Mouse (Mus musculus) kidney, embryonic 15.5 days (tissue): ENCODE data around the gene Olfr1357. TPM values are rescaled to one million over a fixed set of nuclear protein-coding genes. Genes with fewer than 3 reads are reported as not detected.
"Not testable (repeated sequence)": the region's sequence is repeated elsewhere in the genome, so short reads cannot be mapped to it uniquely, and the experiment has no call there.

Experiments used
- ATAC-seq: fragments of 200-750 bp; cut with Nextera tagmentation; replicated peaks from 2 replicates; pipeline ENCODE4 v1.8.0; 2017; ENCODE audit warnings: moderate TSS enrichment; ENCODE audit not compliant: low FRiP score
- H3K27ac ChIP-seq: fragments of 300-500 bp; sonication (generic); 2 replicates; pipeline ENCODE4 v1.5.1; 2015; ENCODE audit warnings: mild to moderate bottlenecking, inconsistent platforms
- H3K27me3 ChIP-seq: fragments of 300-500 bp; sonication (generic); 2 replicates; pipeline ENCODE4 v1.6.1; 2015; ENCODE audit warnings: inconsistent platforms
- H3K36me3 ChIP-seq: fragments of 300-500 bp; sonication (generic); 2 replicates; pipeline ENCODE4 v1.6.1; 2015; ENCODE audit warnings: inconsistent platforms
- H3K4me1 ChIP-seq: fragments of 300-500 bp; sonication (generic); 2 replicates; pipeline ENCODE4 v1.6.1; 2015; ENCODE audit warnings: inconsistent platforms
- H3K4me2 ChIP-seq: fragments of 300-500 bp; sonication (generic); 2 replicates; pipeline ENCODE4 v1.6.1; 2015; ENCODE audit warnings: moderate library complexity, mild to moderate bottlenecking, inconsistent platforms
- H3K4me3 ChIP-seq: fragments of 300-500 bp; sonication (generic); replicated peaks from 2 replicates; pipeline ENCODE4 v1.5.1; 2015; ENCODE audit warnings: mild to moderate bottlenecking, inconsistent platforms
- H3K9ac ChIP-seq: fragments of 300-500 bp; sonication (generic); 2 replicates; pipeline ENCODE4 v1.6.1; 2015; ENCODE audit warnings: mild to moderate bottlenecking, inconsistent platforms
- H3K9me3 ChIP-seq: fragments of 300-500 bp; sonication (generic); replicated peaks from 2 replicates; pipeline ENCODE4 v1.6.1; 2016; ENCODE audit warnings: inconsistent platforms
- WGBS: fragments of 180-500 bp; shearing (Covaris S2); methylation state at CpG from one replicate; pipeline ENCODE4 v1.1.7; 2015; ENCODE audit warnings: mixed read lengths; 5-methylcytosine and 5-hydroxymethylcytosine counted together
- polyA plus RNA-seq: library from polyadenylated mRNA; unstranded; fragments of >200 nt; fragmentation: Nextera tagmentation; extraction: Ambion mirVana; gene quantifications from 2 replicates; pipeline ENCODE4 v1.2.1, GENCODE M21; 2015

Gene Olfr1357
- polyA plus RNA-seq: not detected in 2 replicates

DNA sequence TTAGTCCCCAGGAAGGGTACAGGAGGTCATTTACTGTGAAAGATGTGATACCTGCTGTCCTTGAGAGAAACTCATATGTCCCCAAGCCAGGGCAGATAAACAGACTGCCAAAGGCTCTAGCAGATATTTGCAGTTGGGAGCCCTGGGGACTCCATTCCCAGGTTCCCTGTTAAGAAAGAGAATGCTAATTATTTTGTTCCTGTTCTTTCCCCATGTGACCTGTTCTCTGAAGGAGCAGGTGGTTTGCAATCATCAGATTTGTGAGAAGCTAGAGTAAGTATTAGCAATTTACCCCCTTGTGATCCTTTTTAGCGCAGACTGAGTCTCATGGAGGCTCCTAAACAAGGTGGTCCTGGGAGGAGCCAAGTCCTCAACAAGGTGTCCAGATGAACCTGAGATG is at the start of gene Olfr1357:
Olfr1357 (minus strand) TSS at position 101 of the 400 bp plus-strand sequence.
- H3K36me3 ChIP-seq: no peaks in the 10 kb centered on the region
- no peaks in the 10 kb centered on the region for H3K27me3 ChIP-seq
- H3K9me3 ChIP-seq: no peaks in the 10 kb centered on the region
- ATAC-seq: no peak
- H3K4me2 ChIP-seq: no peak within 1 kb of the TSS
- no peak within 1 kb of the TSS for H3K9ac ChIP-seq
- no peak within 1 kb of the TSS for H3K27ac ChIP-seq
- H3K4me3 ChIP-seq: no peak within 1 kb of the TSS
- no peaks in the 10 kb centered on the region for H3K4me1 ChIP-seq
- WGBS: 84% methylated on average over 1 of the region's 1 CpGs

GRCm38 (mm10) chr10:78666696-78667095 is 48.8 kb upstream of the Olfr1357 start:
- not testable (repeated sequence) for H3K27ac ChIP-seq, H3K9ac ChIP-seq, H3K27me3 ChIP-seq, H3K36me3 ChIP-seq, H3K4me2 ChIP-seq, H3K4me1 ChIP-seq, H3K4me3 ChIP-seq, H3K9me3 ChIP-seq, ATAC-seq
- WGBS: 92% methylated on average over 10 of the region's 10 CpGs

DNA sequence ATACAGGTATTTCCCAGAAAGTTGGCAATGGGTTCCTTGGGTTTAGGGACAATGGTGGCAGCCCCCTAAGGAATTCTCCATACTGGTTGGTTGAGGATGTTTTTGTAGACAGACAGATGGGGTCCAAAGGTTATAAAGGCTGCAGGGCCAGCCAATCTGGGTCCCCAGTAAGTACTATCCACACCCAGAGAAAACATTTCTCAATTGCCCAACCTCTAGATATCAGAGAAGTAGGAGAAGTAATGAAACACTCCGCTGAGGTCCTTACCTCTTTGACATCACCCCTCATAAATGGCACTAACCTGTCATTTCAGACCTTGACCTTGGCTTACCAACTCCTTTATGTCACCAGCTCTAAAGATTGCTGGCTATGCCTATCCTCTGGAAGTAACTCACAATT is 46.7 kb upstream of the Olfr1357 start:
- no peak for ATAC-seq
- Histone ChIP-seq H3K4me1 (no peaks in the 10 kb centered on the region), H3K4me3 (no peak overlapping the region), H3K36me3 (no peaks in the 10 kb centered on the region), H3K9me3 (no peaks in the 10 kb centered on the region), H3K9ac (no peak overlapping the region), H3K4me2 (no peak overlapping the region), H3K27me3 (no peaks in the 10 kb centered on the region), H3K27ac (no peak overlapping the region)
- 76% methylated on average over 1 of the region's 1 CpGs for WGBS

DNA sequence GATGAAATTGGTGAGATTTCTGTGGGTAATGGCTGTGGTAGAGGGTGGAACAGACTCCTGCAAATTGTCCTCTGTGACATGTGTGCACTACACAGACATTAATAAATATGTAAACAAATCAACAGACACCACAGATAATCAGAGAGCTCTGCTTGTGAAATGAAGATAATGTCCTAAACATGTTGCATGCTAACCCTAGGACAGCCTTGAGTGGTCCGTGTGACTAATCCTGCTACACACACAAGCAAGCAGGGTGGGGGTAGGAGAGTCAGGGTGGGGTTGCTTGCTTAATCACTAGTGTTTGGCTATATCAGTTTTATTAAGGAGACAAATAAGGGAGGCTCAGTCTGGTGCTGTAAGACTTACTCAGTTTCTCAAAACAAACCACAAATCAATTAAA is 43.3 kb upstream of the Olfr1357 start:
- H3K27me3 ChIP-seq: no peaks in the 10 kb centered on the region
- no peak overlapping the region for H3K4me3 ChIP-seq
- no peak for ATAC-seq
- no peak overlapping the region for H3K4me2 ChIP-seq
- H3K27ac ChIP-seq: no peak overlapping the region
- H3K9ac ChIP-seq: no peak overlapping the region
- H3K4me1 ChIP-seq: no peaks in the 10 kb centered on the region
- no peaks in the 10 kb centered on the region for H3K9me3 ChIP-seq
- 76% methylated on average over 1 of the region's 1 CpGs for WGBS
- no peaks in the 10 kb centered on the region for H3K36me3 ChIP-seq

DNA sequence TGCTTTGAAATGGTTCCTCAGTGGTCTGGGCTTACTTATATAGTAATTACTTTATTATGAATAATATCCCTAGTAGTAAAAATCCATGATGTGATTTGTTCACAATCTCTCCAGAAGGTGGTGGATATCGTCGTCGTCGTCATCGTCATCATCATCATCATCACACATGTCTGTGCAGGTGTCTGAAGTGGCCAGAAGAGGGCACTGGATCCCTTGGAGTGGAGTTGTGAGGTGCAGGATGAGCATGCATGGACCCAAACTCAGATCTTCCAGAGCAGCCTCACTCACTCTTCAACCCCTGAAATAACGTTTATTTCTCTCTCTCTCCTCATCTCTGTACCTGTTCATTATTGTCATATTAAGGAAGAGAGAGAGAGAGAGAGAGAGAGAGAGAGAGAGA is 14.4 kb upstream of the Olfr1357 start:
- H3K9ac ChIP-seq: no peak overlapping the region
- no peaks in the 10 kb centered on the region for H3K36me3 ChIP-seq
- H3K27ac ChIP-seq: no peak overlapping the region
- H3K4me1 ChIP-seq: no peaks in the 10 kb centered on the region
- WGBS: 19% methylated on average over 6 of the region's 6 CpGs
- H3K27me3 ChIP-seq: no peaks in the 10 kb centered on the region
- no peak overlapping the region for H3K4me2 ChIP-seq
- ATAC-seq: no peak
- H3K9me3 ChIP-seq: no peaks in the 10 kb centered on the region
- no peak overlapping the region for H3K4me3 ChIP-seq

- no peak overlapping the region for H3K9ac ChIP-seq
- no peak for ATAC-seq
- no peaks in the 10 kb centered on the region for H3K4me1 ChIP-seq
- no peak overlapping the region for H3K27ac ChIP-seq
- H3K27me3 ChIP-seq: no peaks in the 10 kb centered on the region
- H3K4me2 ChIP-seq: no peak overlapping the region
- H3K4me3 ChIP-seq: no peak overlapping the region
- 78% methylated on average over 4 of the region's 4 CpGs for WGBS
- no peaks in the 10 kb centered on the region for H3K9me3 ChIP-seq
- H3K36me3 ChIP-seq: no peaks in the 10 kb centered on the region
Observed at GRCm38 (mm10) chr10:78630194-78630593, 12.3 kb upstream of the Olfr1357 start.

DNA sequence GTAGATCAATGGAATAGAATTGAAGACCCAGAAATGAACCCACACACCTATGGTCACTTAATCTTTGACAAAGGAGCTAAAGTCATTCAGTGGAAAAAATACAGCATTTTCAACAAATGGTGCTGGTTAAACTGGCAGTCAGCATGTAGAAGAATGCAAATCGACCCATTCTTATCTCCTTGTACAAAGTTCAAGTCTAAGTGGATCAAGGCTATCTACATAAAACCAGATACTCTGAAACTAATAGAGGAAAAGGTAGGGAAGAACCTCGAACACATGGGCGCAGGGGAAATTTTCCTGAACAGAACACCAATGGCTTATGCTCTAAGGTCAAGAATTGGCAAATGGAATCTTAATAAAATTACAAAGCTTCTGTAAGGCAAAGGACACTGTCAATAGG is 5.3 kb upstream of the Olfr1357 start:
- ATAC-seq, H3K27me3 ChIP-seq, H3K9ac ChIP-seq, H3K4me1 ChIP-seq, H3K27ac ChIP-seq, H3K4me3 ChIP-seq, H3K4me2 ChIP-seq, H3K9me3 ChIP-seq, H3K36me3 ChIP-seq: not testable (repeated sequence)
- WGBS: 80% methylated on average over 3 of the region's 3 CpGs

DNA sequence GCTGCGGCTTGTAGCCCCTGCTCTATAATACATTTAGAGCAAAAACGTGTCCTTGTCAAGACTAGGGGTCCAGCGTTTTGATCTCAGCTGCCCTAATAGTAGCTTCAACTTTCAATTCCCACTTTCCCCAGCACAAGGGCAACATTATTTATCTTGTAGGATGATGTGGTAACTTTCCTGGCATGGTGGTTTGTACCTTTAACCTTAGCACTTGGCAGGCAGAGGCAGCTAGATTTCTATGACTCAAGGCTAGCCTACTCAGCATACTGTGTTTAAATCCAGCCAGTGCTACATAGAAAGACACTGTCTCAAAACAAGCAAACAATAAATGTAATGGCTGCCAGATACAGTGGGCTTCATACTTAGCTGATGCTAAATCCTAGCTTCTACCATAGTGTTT is 10.3 kb downstream of the Olfr1357 start:
- Histone ChIP-seq H3K36me3 (no peaks in the 10 kb centered on the region), H3K9ac (no peak overlapping the region), H3K9me3 (no peaks in the 10 kb centered on the region), H3K4me3 (no peak overlapping the region), H3K4me2 (no peak overlapping the region), H3K27ac (no peak overlapping the region), H3K27me3 (no peaks in the 10 kb centered on the region), H3K4me1 (no peaks in the 10 kb centered on the region)
- 71% methylated on average over 3 of the region's 3 CpGs for WGBS
- no peak for ATAC-seq

DNA sequence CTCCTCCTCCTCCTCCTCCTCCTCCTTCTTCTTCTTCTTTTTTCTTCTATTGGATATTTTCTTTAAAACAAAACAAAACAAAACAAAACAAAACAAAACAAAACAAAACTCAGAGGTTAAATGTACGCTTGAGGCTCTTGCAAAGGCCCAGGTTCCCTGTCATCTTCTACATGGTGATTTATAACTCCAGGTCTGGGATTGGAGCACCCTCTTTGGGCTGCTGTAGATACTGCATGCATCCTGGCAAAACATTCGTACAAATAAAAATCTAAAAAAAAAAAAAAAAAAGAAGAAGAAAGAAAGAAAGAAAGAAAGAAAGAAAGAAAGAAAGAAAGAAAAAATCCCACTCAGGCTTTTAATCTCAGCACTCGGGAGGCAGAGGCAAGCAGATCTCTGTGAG is 12.8 kb downstream of the Olfr1357 start:
- H3K27ac ChIP-seq: no peak overlapping the region
- no peak overlapping the region for H3K4me2 ChIP-seq
- ATAC-seq: no peak
- H3K36me3 ChIP-seq: no peaks in the 10 kb centered on the region
- no peak overlapping the region for H3K9ac ChIP-seq
- 45% methylated on average over 3 of the region's 3 CpGs for WGBS
- no peaks in the 10 kb centered on the region for H3K4me1 ChIP-seq
- H3K4me3 ChIP-seq: no peak overlapping the region
- H3K27me3 ChIP-seq: no peaks in the 10 kb centered on the region
- H3K9me3 ChIP-seq: no peaks in the 10 kb centered on the region

- H3K9ac ChIP-seq: no peak overlapping the region
- ATAC-seq: no peak
- no peak overlapping the region for H3K4me3 ChIP-seq
- no peak overlapping the region for H3K27ac ChIP-seq
- no peaks in the 10 kb centered on the region for H3K36me3 ChIP-seq
- WGBS: 90% methylated on average over 5 of the region's 5 CpGs
- no peaks in the 10 kb centered on the region for H3K9me3 ChIP-seq
- H3K27me3 ChIP-seq: no peaks in the 10 kb centered on the region
- H3K4me1 ChIP-seq: no peaks in the 10 kb centered on the region
- H3K4me2 ChIP-seq: no peak overlapping the region
Observed at GRCm38 (mm10) chr10:78599865-78600264, 18.0 kb downstream of the Olfr1357 start.

GRCm38 (mm10) chr10:78594566-78594965 is 23.3 kb downstream of the Olfr1357 start:
- Histone ChIP-seq H3K4me2 (no peak overlapping the region), H3K9me3 (no peaks in the 10 kb centered on the region), H3K4me1 (peaks cover 18% of the 10 kb centered on the region), H3K4me3 (no peak overlapping the region), H3K27ac (no peak overlapping the region), H3K36me3 (peaks cover 4% of the 10 kb centered on the region), H3K27me3 (no peaks in the 10 kb centered on the region), H3K9ac (no peak overlapping the region)
- ATAC-seq: no peak

DNA sequence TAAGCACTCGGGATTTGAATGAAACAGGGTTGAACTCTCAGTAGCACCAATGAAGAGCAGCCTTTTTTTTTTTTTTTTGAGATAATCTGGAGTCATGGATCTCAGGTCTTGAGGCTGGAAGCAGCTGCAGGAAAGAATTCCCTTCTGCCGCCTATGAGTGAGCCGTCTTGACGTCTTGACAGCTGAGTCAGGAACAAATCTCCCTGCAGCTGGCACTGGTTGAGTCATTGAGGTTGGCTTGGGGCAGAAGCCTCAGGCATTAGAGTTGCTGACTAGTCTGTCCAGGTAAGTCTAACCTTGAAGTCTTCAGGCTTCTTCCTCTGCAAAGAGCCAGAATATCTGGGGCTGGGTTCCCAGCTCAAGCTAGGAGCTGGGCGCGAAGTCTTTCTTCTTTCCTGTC is 23.7 kb downstream of the Olfr1357 start:
- Histone ChIP-seq H3K36me3 (peaks cover 8% of the 10 kb centered on the region), H3K27me3 (no peaks in the 10 kb centered on the region), H3K4me1 (peaks cover 18% of the 10 kb centered on the region), H3K4me3 (no peak overlapping the region), H3K9ac (no peak overlapping the region), H3K9me3 (no peaks in the 10 kb centered on the region), H3K27ac (no peak overlapping the region), H3K4me2 (no peak overlapping the region)
- WGBS: 78% methylated on average over 6 of the region's 6 CpGs
- no peak for ATAC-seq

GRCm38 (mm10) chr10:78593736-78594135 is 24.1 kb downstream of the Olfr1357 start:
- H3K27me3 ChIP-seq: no peaks in the 10 kb centered on the region
- H3K4me3 ChIP-seq: no peak overlapping the region
- H3K9ac ChIP-seq: no peak overlapping the region
- WGBS: 77% methylated on average over 5 of the region's 5 CpGs
- H3K36me3 ChIP-seq: peaks cover 12% of the 10 kb centered on the region
- H3K27ac ChIP-seq: no peak overlapping the region
- H3K9me3 ChIP-seq: no peaks in the 10 kb centered on the region
- H3K4me1 ChIP-seq: peaks cover 18% of the 10 kb centered on the region
- no peak overlapping the region for H3K4me2 ChIP-seq
- no peak for ATAC-seq
